Mouse (Mus musculus): ENCODE data around the gene Rhbdd1.
A peak's percentile ranks its signal among the peaks of the same experiment; 100 is the strongest.

Gene Rhbdd1

DNA sequence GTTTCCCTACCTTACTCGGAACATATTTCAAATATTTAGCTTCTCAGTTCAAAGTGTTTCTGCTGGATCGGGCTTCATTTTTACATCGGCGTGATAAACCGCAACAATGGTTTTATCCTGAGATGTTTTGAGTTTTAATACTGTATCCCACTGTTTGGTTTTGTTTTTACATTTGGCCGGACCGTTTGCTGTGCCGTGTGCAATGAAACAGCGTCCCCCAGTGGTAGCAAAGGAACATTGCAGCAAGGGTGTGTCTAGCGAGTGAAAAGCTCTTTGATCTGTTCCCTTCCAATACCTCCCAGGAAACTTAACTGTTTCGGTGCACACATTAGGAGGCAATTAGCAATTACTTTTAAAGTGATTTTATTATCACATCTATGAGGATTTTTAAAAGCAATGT is 160.0 kb downstream of the Rhbdd1 start:
- DNase-seq (ENCODE audit: extremely low spot score, low read depth, low spot score), result peak; percentile 47

DNA sequence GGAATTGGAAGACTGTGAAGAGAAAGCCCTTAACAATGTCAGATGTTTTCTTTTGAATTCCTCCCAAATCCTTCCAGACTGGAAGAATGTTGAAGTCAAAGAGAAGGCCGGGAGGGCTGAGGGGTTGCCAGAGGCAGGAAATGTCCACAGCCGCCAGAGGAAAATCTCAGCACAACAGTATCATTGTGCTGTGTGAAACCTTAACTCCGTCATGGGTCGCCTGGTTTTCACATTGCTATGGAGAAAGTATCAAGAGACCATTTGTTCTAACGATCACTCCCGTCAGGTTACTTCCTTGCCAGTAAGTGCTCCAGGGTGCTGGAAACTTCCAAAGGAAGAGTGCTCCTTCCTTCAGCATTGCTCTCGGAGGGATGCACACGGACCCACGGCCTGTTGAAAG is 160.5 kb downstream of the Rhbdd1 start:
- DNase-seq (ENCODE audit: extremely low spot score, low read depth, low spot score), result no peak

DNA sequence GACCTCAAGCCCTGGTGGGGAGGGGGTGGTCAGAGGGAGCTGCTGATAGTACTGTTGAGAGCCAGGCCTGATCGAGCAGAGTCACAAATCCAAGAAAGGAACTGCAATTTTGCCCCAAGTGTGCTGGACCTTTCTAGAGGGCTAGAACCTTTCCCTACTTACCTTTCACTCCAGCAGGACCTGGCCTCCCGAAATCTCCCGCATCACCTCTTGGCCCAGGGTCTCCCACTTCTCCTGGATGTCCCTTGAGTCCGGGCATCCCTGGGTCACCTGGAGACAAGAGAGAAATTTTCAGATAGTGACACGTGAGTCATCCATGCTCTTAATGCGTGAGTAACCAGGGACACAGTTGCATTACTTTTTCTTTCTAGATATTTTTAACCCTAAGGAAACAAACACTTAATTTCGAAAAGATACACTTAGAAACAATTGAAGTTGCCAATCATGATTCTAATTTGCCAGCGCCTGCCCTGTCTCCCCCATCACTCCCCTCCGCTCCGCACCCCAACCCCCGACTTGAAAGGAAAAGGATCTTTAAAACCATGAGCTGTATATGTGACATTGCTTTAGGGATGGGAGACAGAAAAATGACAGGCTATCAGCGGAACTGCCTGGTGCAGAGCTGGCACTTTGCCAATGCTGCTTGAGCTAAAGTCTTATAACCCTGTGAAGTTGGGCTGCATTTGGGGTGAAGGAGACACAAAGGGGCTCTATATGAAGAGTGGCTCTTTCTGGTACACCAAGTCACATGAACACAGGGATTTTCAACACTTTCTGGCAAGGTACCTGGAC is 163.6 kb downstream of the Rhbdd1 start:
- DNase-seq (ENCODE audit: extremely low spot score, low read depth, low spot score), result no peak

DNA sequence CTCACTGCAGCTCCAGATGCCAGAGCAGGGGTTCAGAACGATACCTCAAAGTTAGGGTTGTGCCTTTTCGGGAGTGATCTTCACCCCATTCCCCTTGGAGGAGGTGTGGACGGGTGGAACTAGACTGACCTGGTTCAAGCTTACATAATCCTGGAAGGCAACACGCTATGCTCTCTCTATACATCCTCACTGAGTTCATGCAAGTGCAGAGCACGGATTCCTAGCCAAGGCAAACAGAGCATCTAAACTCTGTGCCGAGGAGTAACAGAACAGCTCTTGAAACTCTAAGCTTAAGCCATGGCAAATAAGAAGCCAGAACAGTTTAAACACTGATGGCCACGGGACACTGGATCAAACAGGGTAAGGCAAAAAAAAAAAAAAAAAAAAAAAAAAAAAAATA is 166.1 kb downstream of the Rhbdd1 start:
- DNase-seq (ENCODE audit: extremely low spot score, low read depth, low spot score), result no peak

DNA sequence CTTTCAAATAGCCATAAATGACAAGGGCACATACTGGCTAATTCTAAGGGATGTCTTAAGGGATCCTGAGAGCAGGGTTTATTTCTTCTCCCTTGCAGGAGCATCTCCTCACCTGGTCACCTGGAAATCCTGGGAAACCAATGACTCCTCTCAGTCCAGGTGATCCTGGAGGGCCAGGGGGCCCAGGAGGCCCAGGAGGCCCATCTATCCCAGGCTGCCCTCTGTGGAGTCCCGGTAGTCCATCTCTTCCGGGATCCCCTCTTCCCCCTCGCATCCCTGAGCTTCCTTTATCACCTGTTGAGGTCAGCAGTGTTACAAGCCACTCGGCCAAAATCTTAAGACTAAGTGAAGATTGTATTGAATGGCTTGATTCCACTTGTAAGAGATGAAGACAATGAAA is 170.1 kb downstream of the Rhbdd1 start:
- DNase-seq (ENCODE audit: extremely low spot score, low read depth, low spot score), result no peak

DNA sequence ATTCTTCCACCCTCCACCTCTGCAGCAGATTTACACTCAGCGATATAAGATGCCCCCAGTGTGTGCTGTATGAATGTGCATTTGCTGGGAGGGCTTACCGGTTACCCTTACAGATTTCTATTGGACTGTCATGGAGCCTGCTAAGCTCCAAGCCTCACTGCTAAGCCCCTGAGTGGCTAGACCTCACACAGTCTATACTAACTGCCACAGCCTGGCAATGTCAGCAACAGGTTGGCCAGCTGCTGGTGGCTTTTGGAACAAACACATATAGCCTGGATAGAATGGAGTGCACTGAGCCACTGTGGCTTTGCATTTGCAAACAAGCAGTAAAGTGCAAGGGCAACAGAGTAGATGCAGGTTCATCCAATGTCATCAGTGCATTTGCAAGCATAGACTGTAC is 175.7 kb downstream of the Rhbdd1 start:
- no peak for DNase-seq (ENCODE audit: extremely low spot score, low read depth, low spot score)
